Mouse (Mus musculus): Measurements from ENCODE around the gene Galk1. TPM values are rescaled to one million over a fixed set of nuclear protein-coding genes. Genes with fewer than 3 reads are reported as not detected.

Gene Galk1
- polyA plus RNA-seq (2015; fragmentation: Nextera tagmentation; extraction: Ambion mirVana), result 387 and 418 TPM in 2 replicates

GRCm38 (mm10) chr11:116012262-116012947, at the start of gene Galk1:
TSS of gene Galk1 (minus strand) at chr11:116012719.
- peak within 1 kb of the TSS; percentile 96 for H3K27ac ChIP-seq (ENCODE audit: low read depth, low read length)
- H3K4me3 ChIP-seq (ENCODE audit: low read depth, low read length), result peak within 1 kb of the TSS; percentile 74
- peak; percentile 76 for ATAC-seq
- peak within 1 kb of the TSS; percentile 84 for H3K9ac ChIP-seq (ENCODE audit: low read depth, low read length)
- H3K4me2 ChIP-seq (replicated peaks; ENCODE audit: low read depth), result peak within 1 kb of the TSS; percentile 97
- H3K9me3 ChIP-seq (ENCODE audit: control insufficient read depth), result no peaks in the 10 kb centered on the region
- WGBS, result under 1% methylated on average over 54 of the region's 55 CpGs
- no peaks in the 10 kb centered on the region for H3K27me3 ChIP-seq (replicated peaks; ENCODE audit: control insufficient read depth, insufficient read depth, low read length)
- H3K36me3 ChIP-seq (ENCODE audit: control insufficient read depth, insufficient read depth), result peaks cover 33% of the 10 kb centered on the region
- peaks cover 6% of the 10 kb centered on the region for H3K4me1 ChIP-seq (replicated peaks; ENCODE audit: control insufficient read depth, insufficient read depth, low read length)
- no peak for TF ChIP-seq CTCF (IDR thresholded peaks at IDR 0.05; ENCODE audit: low read depth)

GRCm38 (mm10) chr11:116061641-116062415, 49.3 kb upstream of the Galk1 start:
- no peak overlapping the region for H3K9ac ChIP-seq (ENCODE audit: low read depth, low read length)
- H3K9me3 ChIP-seq (ENCODE audit: control insufficient read depth), result no peaks in the 10 kb centered on the region
- peaks cover 38% of the 10 kb centered on the region for H3K36me3 ChIP-seq (ENCODE audit: control insufficient read depth, insufficient read depth)
- no peak overlapping the region for H3K4me3 ChIP-seq (ENCODE audit: low read depth, low read length)
- no peak overlapping the region for H3K27ac ChIP-seq (ENCODE audit: low read depth, low read length)
- no peak for TF ChIP-seq CTCF (IDR thresholded peaks at IDR 0.05; ENCODE audit: low read depth)
- WGBS, result 86% methylated on average over 13 of the region's 13 CpGs
- ATAC-seq, result no peak
- H3K4me2 ChIP-seq (replicated peaks; ENCODE audit: low read depth), result no peak overlapping the region
- 0 out of 2 replicates have a peak, but pooled peaks cover 4% of the 10 kb centered on the region for H3K4me1 ChIP-seq (replicated peaks; ENCODE audit: control insufficient read depth, insufficient read depth, low read length)
- H3K27me3 ChIP-seq (replicated peaks; ENCODE audit: control insufficient read depth, insufficient read depth, low read length), result no peaks in the 10 kb centered on the region

GRCm38 (mm10) chr11:116060596-116060995, 48.1 kb upstream of the Galk1 start:
- Histone ChIP-seq H3K36me3 (ENCODE audit: control insufficient read depth, insufficient read depth) (peaks cover 49% of the 10 kb centered on the region), H3K27ac (ENCODE audit: low read depth, low read length) (no peak overlapping the region), H3K4me2 (replicated peaks; ENCODE audit: low read depth) (no peak overlapping the region), H3K4me3 (ENCODE audit: low read depth, low read length) (no peak overlapping the region), H3K9ac (ENCODE audit: low read depth, low read length) (no peak overlapping the region), H3K9me3 (ENCODE audit: control insufficient read depth) (no peaks in the 10 kb centered on the region), H3K27me3 (replicated peaks; ENCODE audit: control insufficient read depth, insufficient read depth, low read length) (no peaks in the 10 kb centered on the region), H3K4me1 (replicated peaks; ENCODE audit: control insufficient read depth, insufficient read depth, low read length) (0 out of 2 replicates have a peak, but pooled peaks cover 4% of the 10 kb centered on the region)
- 60% methylated on average over 9 of the region's 9 CpGs for WGBS
- peak; percentile 45 for ATAC-seq
- no peak for TF ChIP-seq CTCF (IDR thresholded peaks at IDR 0.05; ENCODE audit: low read depth)

- 93% methylated on average over 11 of the region's 11 CpGs for whole genome bisulfite sequencing
- no peak for TF ChIP-seq CTCF (IDR thresholded peaks at IDR 0.05; ENCODE audit: low read depth)
- Histone ChIP-seq H3K4me1 (replicated peaks; ENCODE audit: control insufficient read depth, insufficient read depth, low read length) (0 out of 2 replicates have a peak, but pooled peaks cover 4% of the 10 kb centered on the region), H3K4me3 (ENCODE audit: low read depth, low read length) (no peak overlapping the region), H3K27me3 (replicated peaks; ENCODE audit: control insufficient read depth, insufficient read depth, low read length) (no peaks in the 10 kb centered on the region), H3K9ac (ENCODE audit: low read depth, low read length) (no peak overlapping the region), H3K4me2 (replicated peaks; ENCODE audit: low read depth) (no peak overlapping the region), H3K36me3 (ENCODE audit: control insufficient read depth, insufficient read depth) (peaks cover 58% of the 10 kb centered on the region), H3K9me3 (ENCODE audit: control insufficient read depth) (no peaks in the 10 kb centered on the region), H3K27ac (ENCODE audit: low read depth, low read length) (no peak overlapping the region)
- ATAC-seq, result no peak
Observed at GRCm38 (mm10) chr11:116059691-116060025, 47.1 kb upstream of the Galk1 start.

- 94% methylated on average over 17 of the region's 17 CpGs for WGBS
- H3K27ac ChIP-seq (ENCODE audit: low read depth, low read length), result peak overlapping the region; percentile 7; the same call in 1 of the 2 replicates
- H3K9ac ChIP-seq (ENCODE audit: low read depth, low read length), result no peak overlapping the region
- no peak overlapping the region for H3K4me3 ChIP-seq (ENCODE audit: low read depth, low read length)
- no peaks in the 10 kb centered on the region for H3K9me3 ChIP-seq (ENCODE audit: control insufficient read depth)
- peaks cover 64% of the 10 kb centered on the region for H3K36me3 ChIP-seq (ENCODE audit: control insufficient read depth, insufficient read depth)
- no peak for TF ChIP-seq CTCF (IDR thresholded peaks at IDR 0.05; ENCODE audit: low read depth)
- H3K4me2 ChIP-seq (replicated peaks; ENCODE audit: low read depth), result no peak overlapping the region
- H3K27me3 ChIP-seq (replicated peaks; ENCODE audit: control insufficient read depth, insufficient read depth, low read length), result no peaks in the 10 kb centered on the region
- H3K4me1 ChIP-seq (replicated peaks; ENCODE audit: control insufficient read depth, insufficient read depth, low read length), result 0 out of 2 replicates have a peak, but pooled peaks cover 4% of the 10 kb centered on the region
- ATAC-seq, result no peak
Observed at GRCm38 (mm10) chr11:116058868-116059690, 46.6 kb upstream of the Galk1 start.
